Mouse (Mus musculus): Measurements from ENCODE around the gene Bmf.

- TF ChIP-seq POLR2A (IDR thresholded peaks at IDR 0.05; ENCODE audit: extremely low read depth, insufficient read depth, low read length) (no peak), CTCF (IDR thresholded peaks at IDR 0.05; ENCODE audit: extremely low read depth, insufficient read depth, low read length) (no peak)
Measured at GRCm38 (mm10) chr2:118562015-118562414, 12.5 kb upstream of the Bmf start.
